9 mouse cellular contexts compared by ENCODE assay signal in genomic region chr5:33220350-33221044, GRCm38 (mm10). TPM values are rescaled to one million over a fixed set of nuclear protein-coding genes. Genes with fewer than 3 reads are reported as not detected.
DNase-seq lines count a peak whose midpoint lies in the region; ATAC-seq and TF ChIP-seq lines count a peak whose summit lies in the region.
"Had no signal": no experiment of that assay in that cellular context is flagged by ENCODE, and none has a peak within 500 bp of the region (broad histone marks: within the 10 kb centered on the region; RNA-seq: fewer than 3 reads in every experiment).

No protein-coding gene starts in this region.

- H3K27ac ChIP-seq in heart, embryonic 11.5 days (ENCODE audit: low read depth, low read length): no peak overlapping the region
- H3K27ac ChIP-seq in forebrain, postnatal 0 days (ENCODE audit: low read depth, low read length): no peak overlapping the region
- H3K27ac ChIP-seq: macrophage had no signal

- peak; percentile 93 for DNase-seq in heart, adult 11 months
- peak; percentile 83 for DNase-seq in right cerebral cortex, adult 18-20 months
- DNase-seq in right cerebral cortex, postnatal 4 days: no peak
- DNase-seq in left cerebral cortex, postnatal 4 days: peak; percentile 78
- no peak for DNase-seq in forebrain, postnatal 0 days
- no peak for DNase-seq in layer of hippocampus, postnatal 10 days (ENCODE audit: low spot score in 2 of 2)

- no peaks in the 10 kb centered on the region for H3K9me3 ChIP-seq in heart, embryonic 11.5 days (replicated peaks; ENCODE audit: control insufficient read depth, low read length)
- no peaks in the 10 kb centered on the region for H3K9me3 ChIP-seq in forebrain, postnatal 0 days (ENCODE audit: low read length)

- 73% methylated on average over 10 of the region's 10 CpGs for WGBS in heart, embryonic 11.5 days (ENCODE audit: insufficient replicate concordance)
- WGBS in forebrain, postnatal 0 days: 69% methylated on average over 10 of the region's 10 CpGs

- no peaks in the 10 kb centered on the region for H3K36me3 ChIP-seq in heart, embryonic 11.5 days (ENCODE audit: control insufficient read depth, insufficient read depth, low read length)
- H3K36me3 ChIP-seq in forebrain, postnatal 0 days (ENCODE audit: insufficient read depth): no peaks in the 10 kb centered on the region

- H3K4me1 ChIP-seq in heart, embryonic 11.5 days (ENCODE audit: control insufficient read depth, insufficient read depth, low read length): peaks cover 68% of the 10 kb centered on the region
- H3K4me1 ChIP-seq in forebrain, postnatal 0 days (ENCODE audit: insufficient read depth): no peaks in the 10 kb centered on the region

- H3K4me2 ChIP-seq in heart, embryonic 11.5 days: no peak overlapping the region
- H3K4me2 ChIP-seq in forebrain, postnatal 0 days (ENCODE audit: low read depth): no peak overlapping the region

- H3K27me3 ChIP-seq in heart, embryonic 11.5 days (ENCODE audit: control insufficient read depth, insufficient read depth, low read length): no peaks in the 10 kb centered on the region
- no peaks in the 10 kb centered on the region for H3K27me3 ChIP-seq in forebrain, postnatal 0 days (ENCODE audit: insufficient read depth, low read length)

- no peak overlapping the region for H3K9ac ChIP-seq in heart, embryonic 11.5 days (ENCODE audit: low read depth, low read length)
- no peak overlapping the region for H3K9ac ChIP-seq in forebrain, postnatal 0 days

- H3K4me3 ChIP-seq in heart, embryonic 11.5 days (ENCODE audit: low read depth, low read length): no peak overlapping the region
- no peak overlapping the region for H3K4me3 ChIP-seq in forebrain, postnatal 0 days (ENCODE audit: low read depth, low read length)

- TF ChIP-seq CTCF in forebrain, postnatal 0 days (IDR thresholded peaks at IDR 0.05; ENCODE audit: low read depth): no peak

- intact Hi-C loops in left cerebral cortex, postnatal 4 days (cut with DNase I): no loop called here

- ATAC-seq in heart, embryonic 11.5 days (replicated peaks; ENCODE audit: insufficient number of reproducible peaks, low FRiP score, low TSS enrichment): no peak
- no peak for ATAC-seq in granulocyte monocyte progenitor cell, adult 5-6 weeks (replicated peaks; ENCODE audit: poor library complexity, severe bottlenecking)
- no peak; the same call in 1 of the 2 replicates for ATAC-seq in forebrain, postnatal 0 days

RNA-seq across cellular contexts. Expression of gene Spon2, which starts 2.2 kb away (rescaled TPM):
- 43.9 and 51.6 TPM in 2 replicates for polyA plus RNA-seq in heart, embryonic 11.5 days (2014; fragmentation: Nextera tagmentation; extraction: Ambion mirVana)
- 1 to 10 TPM; 2.4 to 2.7 TPM for total RNA-seq in left cerebral cortex, postnatal 4 days (2021)
- not detected in 2 replicates for total RNA-seq in granulocyte monocyte progenitor cell, adult 5-6 weeks (2014; fragmentation: Nextera tagmentation)
- total RNA-seq in granulocyte monocyte progenitor cell, adult 5-6 weeks (2017): not detected in 2 replicates
- 4.3 and 5.1 TPM in 2 replicates for total RNA-seq in forebrain, postnatal 0 days (2014; rRNA removed)
- polyA plus RNA-seq in forebrain, postnatal 0 days (2015; fragmentation: Nextera tagmentation; extraction: Ambion mirVana): 2.3 and 2.5 TPM in 2 replicates
- total RNA-seq in layer of hippocampus, postnatal 10 days (2021): under 1 TPM; 0.45 to 0.75 TPM
- polyA plus RNA-seq: macrophage had no signal

RNA-seq across cellular contexts. Expression of gene Ctbp1, which starts 54.3 kb away (rescaled TPM):
- 232 and 274 TPM in 2 replicates for polyA plus RNA-seq in heart, embryonic 11.5 days (2014; fragmentation: Nextera tagmentation; extraction: Ambion mirVana)
- 100 to 1,000 TPM; 311 TPM for total RNA-seq in left cerebral cortex, postnatal 4 days (2021)
- 97.5 and 121 TPM in 2 replicates for total RNA-seq in granulocyte monocyte progenitor cell, adult 5-6 weeks (2014; fragmentation: Nextera tagmentation)
- total RNA-seq in granulocyte monocyte progenitor cell, adult 5-6 weeks (2017): 95.4 and 119 TPM in 2 replicates
- 417 and 478 TPM in 2 replicates for total RNA-seq in forebrain, postnatal 0 days (2014; rRNA removed)
- 350 and 388 TPM in 2 replicates for polyA plus RNA-seq in forebrain, postnatal 0 days (2015; fragmentation: Nextera tagmentation; extraction: Ambion mirVana)
- total RNA-seq in layer of hippocampus, postnatal 10 days (2021): 100 to 1,000 TPM; 278 to 287 TPM

Comparison
In these comparisons a context has a peak if more than half of its experiments do, and no peak if none do; other contexts are left out.
1. DNase-seq: peak in heart, adult 11 months (single experiment), right cerebral cortex, adult 18-20 months (single experiment) and left cerebral cortex, postnatal 4 days (single experiment); none in right cerebral cortex, postnatal 4 days (single experiment), forebrain, postnatal 0 days (single experiment) and layer of hippocampus, postnatal 10 days (0 of 2).